Mouse (Mus musculus): ENCODE results near the gene Zfp36l2.
A peak's percentile ranks its signal among the peaks of the same experiment; 100 is the strongest.

Zfp36l2 gene

GRCm38 (mm10) chr17:84175196-84175595, 12.6 kb downstream of the Zfp36l2 start:
- DNase-seq = peak; percentile 1

GRCm38 (mm10) chr17:84167377-84167776, 20.4 kb downstream of the Zfp36l2 start:
- DNase-seq = no peak

DNA sequence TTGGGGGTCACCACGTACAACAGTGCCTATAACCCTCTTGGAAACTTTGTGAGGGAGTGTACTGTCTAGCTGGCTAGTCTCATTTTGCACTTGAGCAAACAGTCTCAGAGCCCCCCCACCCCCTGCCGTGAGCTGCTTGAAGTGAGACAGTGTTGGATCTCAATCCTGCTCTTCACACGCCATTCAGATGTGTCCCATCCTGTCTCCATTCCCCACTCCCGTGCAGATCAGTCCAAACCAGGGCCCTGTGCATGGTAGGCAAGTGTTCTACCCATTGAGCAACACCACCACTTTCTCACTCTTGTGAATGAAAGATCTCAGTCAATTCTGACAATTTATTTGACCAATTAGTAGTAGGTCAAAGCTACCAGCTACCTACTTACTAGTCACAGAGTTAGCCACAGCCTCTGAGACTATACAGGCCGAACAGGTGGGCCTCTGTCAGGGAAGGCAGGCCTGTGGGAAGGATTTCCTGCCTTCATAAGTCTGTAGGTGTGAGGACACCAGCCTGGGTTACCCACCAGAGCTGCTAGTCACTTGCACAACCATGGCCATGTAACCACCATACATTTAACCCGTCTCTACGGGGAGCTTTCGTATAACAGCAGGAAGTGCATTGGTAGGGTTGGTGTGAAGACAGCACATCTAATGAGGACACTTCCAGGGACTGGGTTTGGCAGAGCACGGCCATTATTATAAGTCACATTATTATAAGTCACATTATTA, 21.4 kb downstream of the Zfp36l2 start:
- DNase-seq = peak; percentile 44

DNA sequence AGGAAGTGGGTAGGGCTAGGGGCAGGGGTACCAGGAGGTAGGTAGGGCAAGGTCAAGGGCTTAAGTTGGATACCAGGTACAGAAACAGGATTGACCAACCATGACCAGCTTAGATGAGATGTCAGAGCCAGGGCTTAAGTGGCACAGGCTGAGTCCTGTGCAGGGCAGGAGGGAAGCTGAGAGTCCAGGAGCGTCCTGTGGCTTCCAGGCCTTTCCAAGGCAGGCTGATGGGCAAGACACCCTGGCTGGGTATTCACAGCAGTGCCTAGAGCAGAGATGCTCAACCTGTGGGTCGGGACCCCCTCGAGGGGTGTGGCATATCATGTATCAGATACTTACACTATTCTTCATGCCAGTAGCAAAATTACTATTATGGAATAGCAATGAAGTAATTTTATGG, 22.0 kb downstream of the Zfp36l2 start:
- DNase-seq = peak; percentile 3

GRCm38 (mm10) chr17:84164146-84164545, 23.6 kb downstream of the Zfp36l2 start:
- peak; percentile 10 for DNase-seq

GRCm38 (mm10) chr17:84163066-84163785, 24.5 kb downstream of the Zfp36l2 start:
- DNase-seq = peak; percentile 64

DNA sequence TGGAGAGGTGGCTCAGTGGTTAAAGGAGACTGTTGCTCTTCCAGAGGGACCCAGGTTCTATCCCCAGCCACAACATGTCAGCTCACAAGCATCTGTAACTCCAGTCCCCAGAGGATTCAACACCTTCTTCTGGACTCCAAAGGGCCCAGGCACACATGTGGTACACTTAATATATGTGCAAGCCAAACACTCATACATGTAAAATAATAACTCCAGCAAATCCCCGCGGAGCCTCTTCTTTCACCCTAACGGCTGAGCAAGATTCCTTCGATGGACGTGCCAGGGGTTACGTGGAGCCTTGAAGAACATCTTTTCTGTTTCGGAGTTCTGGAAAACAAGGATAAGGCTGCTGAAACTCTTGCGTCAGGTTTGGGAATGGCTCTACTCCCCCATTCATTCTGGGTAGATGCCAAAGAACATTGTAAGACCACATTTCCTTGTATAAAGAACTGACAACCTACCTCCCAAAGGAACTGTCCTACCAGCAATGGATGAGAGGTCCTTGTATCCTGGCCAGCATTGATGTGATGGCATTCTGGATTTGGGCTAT, 25.5 kb downstream of the Zfp36l2 start:
- no peak for DNase-seq

DNA sequence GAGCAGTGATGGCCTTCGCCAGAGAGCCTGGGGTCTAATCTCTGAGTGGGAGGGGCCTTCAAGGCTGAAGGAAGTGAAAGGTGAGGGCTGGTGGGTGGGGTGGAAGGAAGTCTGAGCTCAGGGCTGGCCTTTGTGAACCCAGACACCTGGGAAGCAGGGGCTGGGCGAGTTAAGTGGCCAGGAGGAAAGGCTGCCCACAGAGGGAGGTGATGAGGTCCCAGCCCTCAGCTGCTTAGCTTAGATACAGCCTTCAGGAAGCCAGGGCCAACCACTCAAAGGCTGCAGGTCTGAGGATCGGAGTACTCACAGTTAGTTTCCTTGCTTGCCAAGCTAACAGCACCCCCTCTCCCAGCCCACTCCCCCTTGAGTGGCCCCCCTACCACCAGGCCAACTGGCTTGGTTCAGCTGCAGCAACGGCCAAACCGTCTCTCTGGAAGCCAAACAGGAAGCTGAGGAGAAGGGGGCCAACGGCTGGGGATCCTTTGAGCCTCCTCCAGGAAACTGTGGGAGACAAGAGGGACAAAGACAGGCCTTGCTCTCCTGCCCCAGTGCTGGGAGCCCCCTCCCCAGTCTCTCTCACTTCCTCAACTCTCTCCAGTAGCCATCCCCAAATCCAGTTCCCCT, 26.4 kb downstream of the Zfp36l2 start:
- DNase-seq = peak; percentile 68

DNA sequence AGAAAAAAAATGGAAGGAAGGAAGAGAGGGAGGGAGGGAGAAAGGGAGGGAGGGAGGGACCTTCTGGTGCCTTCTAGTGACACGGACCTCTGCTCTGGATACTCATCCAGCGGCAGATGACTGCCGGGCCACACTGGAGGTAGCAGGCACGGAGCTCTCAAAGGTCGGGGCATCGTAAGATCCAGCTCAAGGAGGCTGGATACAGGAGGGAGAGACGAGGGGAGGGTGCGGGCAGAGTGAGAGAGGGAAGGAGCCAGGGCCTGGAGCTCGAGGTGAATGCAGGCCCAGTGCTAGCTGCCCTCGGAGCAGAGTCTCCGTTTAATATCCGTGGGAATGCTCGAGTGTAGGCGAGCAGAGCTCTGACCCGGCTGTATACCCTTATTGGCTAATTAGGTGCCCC, 28.9 kb downstream of the Zfp36l2 start:
- peak; percentile 1 for DNase-seq

DNA sequence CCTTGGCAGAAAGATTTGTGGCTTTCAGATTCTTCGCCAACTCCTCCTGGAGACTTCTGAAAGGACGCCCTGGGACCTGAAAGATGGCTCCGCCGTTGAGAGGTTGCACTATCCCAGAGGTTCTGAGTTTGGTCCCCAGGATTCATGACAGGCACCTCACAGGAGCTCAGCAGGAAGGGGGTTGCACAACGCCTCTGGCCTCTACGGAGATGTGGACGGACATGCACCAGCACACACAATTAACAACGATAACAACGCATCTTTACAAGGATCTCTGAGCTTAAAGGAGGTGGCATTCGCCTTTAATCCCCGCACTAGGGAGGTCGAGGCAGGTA, 29.3 kb downstream of the Zfp36l2 start:
- DNase-seq = no peak

GRCm38 (mm10) chr17:84157743-84158460, 29.8 kb downstream of the Zfp36l2 start:
- peak; percentile 32 for DNase-seq

GRCm38 (mm10) chr17:84156748-84157742, 30.7 kb downstream of the Zfp36l2 start:
- peak; percentile 26 for DNase-seq

- DNase-seq = no peak
Measured at GRCm38 (mm10) chr17:84156227-84156573, 31.5 kb downstream of the Zfp36l2 start.

- DNase-seq = no peak
Measured at GRCm38 (mm10) chr17:84155516-84156226, 32.1 kb downstream of the Zfp36l2 start.

DNA sequence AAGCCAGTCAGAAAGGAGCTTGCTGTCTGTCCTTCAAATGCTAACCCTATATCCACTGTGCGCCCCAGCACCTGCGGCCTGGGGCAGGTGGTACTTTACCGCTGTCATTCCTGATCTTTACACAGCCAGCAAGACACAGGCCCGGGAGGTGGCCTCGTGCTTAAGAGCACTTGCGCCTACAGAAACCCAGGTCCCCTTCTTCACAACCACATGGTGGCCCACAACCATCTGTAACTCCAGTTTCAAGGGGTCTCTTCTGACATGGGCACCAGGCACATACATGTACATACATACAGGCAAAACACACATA, 32.8 kb downstream of the Zfp36l2 start:
- DNase-seq = no peak

GRCm38 (mm10) chr17:84154302-84155028, 33.3 kb downstream of the Zfp36l2 start:
- no peak for DNase-seq

- no peak for DNase-seq
Measured at GRCm38 (mm10) chr17:84152976-84153786, 34.6 kb downstream of the Zfp36l2 start.

GRCm38 (mm10) chr17:84152206-84152975, 35.4 kb downstream of the Zfp36l2 start:
- no peak for DNase-seq

- DNase-seq = no peak
Measured at GRCm38 (mm10) chr17:84151306-84151705, 36.4 kb downstream of the Zfp36l2 start.
